Mouse (Mus musculus) frontal cortex, adult (tissue): ENCODE measurements at regions not wholly inside any gene's neighbourhood (a gene's known extent, or its start where the extent isn't known, plus 50 kb on each side); places are given as distances from the start of the nearest gene placed in this dataset.

ENCODE experiments used
- ATAC-seq: cut with Nextera tagmentation; 2 replicates; pipeline ENCODE4 v1.9.2; 2017; ENCODE audit warnings: mild to moderate bottlenecking, moderate library complexity, mixed read lengths; ENCODE audit not compliant: low TSS enrichment

DNA sequence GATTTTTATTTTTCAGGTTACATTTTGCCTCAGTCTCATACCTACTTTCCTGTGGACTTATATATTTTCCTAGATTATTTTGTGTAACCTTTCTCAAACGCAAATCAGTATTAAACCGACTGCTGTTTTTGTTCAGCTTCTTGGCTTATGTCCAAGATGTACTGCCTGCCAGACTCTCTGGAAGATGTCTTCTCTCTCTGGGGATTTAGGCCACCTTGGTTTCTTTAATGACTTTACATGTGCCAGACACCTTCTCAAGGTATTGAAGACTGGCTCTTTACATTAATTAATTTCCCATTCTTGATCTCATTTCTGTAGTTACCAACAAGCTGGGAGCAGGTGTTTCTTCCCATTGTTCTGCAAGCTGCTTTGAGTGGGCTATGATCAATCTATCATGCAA is 1605.0 kb upstream of the Aga start:
- no peak for ATAC-seq

DNA sequence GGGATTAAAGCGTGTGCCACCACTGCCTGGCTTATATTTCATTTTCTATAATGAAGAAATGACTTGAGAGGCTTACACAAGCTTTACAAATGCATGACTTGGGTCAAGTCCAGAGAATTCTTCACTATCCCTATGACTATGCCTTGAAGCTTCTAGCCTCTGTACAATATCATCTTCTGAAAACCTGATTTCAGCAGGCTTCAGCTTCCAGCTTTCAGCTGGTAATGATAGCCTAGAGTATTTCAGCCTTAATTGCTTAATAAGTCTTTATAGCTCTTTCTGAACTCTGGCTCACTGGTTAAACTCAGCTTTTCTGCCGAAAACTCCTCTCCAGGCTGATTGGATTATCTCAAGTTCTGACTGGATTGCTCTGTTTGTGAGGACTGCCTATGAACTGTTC is 1601.2 kb upstream of the Aga start:
- ATAC-seq, result no peak

DNA sequence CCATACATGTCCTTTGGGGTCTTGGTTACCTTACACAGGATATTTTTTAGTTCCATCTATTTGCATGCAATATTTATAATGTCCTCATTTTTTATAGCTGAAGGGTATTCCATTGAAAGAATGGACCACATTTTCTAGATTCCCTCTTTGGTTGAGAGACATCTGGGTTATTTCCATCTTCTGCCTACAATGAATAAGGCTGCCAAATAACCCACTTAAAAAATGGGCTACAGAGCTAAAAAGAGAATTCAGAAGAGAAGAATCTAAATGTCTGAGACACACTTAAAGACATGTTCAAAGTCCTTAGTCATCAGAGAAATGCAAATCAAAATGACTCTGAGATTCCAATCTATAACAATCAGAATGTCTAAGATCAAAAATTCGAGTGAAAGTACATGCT is 1566.7 kb upstream of the Aga start:
- ATAC-seq, result peak; percentile 91

- no peak for ATAC-seq
Measured at GRCm38 (mm10) chr8:51962516-51962915, 1549.0 kb upstream of the Aga start.

- no peak for ATAC-seq
Measured at GRCm38 (mm10) chr8:52001696-52002095, 1509.8 kb upstream of the Aga start.
